Mouse (Mus musculus) fat pad, adult 2 months (tissue): ENCODE measurements around the gene Tsc2.

Source experiments
- DNase-seq: peaks from one replicate; pipeline ENCODE4 v3.0.0-alpha.2; 2011; ENCODE audit warnings: low read depth, low spot score; ENCODE audit errors: extremely low read depth

The Tsc2 gene

DNA sequence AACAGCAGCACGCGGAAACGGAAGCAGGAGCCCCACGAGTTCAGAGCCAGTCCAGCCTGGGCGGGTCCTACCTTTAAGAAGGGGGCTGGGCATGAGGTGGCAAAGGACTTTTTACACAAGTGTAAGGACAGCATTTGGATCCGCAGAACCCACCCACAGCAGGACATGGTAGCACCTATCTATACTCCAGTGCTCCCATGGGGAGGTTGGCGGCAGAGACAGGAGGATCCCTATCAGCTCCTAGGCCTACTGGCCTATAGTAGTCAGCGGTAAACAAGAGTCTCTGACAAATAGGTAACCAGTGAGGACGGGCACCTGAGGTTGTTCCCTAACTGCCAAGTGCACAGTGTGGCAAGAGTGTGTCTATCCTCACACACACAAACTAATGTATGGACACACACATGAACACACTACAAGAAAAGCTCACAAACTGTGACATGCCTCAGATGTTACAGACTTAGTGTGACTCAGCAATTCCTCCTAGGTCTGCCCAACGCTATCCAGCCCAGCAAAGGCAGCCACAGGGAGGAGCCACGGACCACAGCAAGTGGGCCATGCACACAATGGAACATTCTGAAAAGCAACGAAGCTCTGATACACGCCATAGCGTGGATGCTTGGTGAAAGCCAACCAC lies 14.8 kb downstream of the Tsc2 start:
- no peak for DNase-seq

DNA sequence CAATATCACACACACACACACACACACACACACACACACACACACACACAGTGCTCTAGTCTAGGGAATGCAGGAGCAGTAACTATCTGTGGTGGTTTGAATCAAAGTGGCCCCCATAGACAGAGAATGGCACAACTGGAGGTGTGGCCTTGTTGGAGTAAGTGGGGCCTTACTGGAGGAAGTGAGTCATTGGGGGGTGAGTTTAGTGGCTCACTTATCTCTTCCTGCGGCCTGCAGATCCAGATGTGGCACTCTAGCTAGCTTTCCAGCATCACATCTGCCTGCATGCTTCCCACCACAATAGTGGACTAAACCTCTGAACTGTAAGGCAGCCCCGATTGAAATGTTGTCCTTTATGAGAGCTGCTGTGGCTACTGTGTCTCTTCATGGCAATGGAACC lies 21.7 kb downstream of the Tsc2 start:
- no peak for DNase-seq

GRCm38 (mm10) chr17:24608874-24609273 lies 23.6 kb downstream of the Tsc2 start:
- DNase-seq = no peak

DNA sequence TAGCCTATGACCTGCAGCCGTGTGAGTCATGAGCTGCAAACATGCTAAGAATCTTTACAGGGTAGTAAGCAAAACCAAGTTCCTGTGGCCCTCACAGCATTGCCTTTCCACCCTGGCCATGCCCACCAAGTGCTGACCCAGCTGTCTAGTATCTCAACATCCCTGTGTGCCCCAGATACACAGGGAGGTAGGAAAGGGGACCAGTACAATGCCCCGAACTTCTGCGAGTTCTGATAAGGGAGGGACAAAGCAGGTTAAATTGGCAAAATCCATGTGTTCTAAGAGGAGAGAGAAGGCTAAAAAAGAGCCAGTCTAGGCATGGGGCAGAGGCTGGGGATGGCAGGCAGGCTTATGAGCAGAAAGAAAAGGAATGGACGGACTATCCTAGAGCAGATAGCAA lies 24.1 kb downstream of the Tsc2 start:
- DNase-seq = no peak

GRCm38 (mm10) chr17:24604557-24604956 lies 27.9 kb downstream of the Tsc2 start:
- DNase-seq = no peak

DNA sequence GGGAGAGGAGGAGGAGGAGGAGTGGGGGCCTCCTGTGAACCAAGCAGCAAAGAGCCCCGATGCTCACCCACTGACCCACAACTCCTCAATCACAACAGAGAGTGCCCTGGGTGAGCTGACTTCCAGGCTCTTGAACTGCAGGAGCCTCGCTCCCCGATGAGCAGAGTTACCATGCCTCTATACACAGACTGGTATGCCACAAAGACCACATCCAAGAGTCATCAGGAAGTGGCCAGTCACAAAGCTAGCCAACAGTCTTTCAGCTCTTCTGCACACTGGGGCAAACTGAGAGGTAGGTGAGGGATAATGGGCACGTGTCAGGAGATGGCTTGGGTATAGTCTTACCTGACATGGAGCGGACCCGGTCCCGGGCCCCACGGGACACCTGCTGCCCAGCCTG lies 28.5 kb downstream of the Tsc2 start:
- DNase-seq = no peak

GRCm38 (mm10) chr17:24600502-24600901 lies 31.9 kb downstream of the Tsc2 start:
- no peak for DNase-seq

DNA sequence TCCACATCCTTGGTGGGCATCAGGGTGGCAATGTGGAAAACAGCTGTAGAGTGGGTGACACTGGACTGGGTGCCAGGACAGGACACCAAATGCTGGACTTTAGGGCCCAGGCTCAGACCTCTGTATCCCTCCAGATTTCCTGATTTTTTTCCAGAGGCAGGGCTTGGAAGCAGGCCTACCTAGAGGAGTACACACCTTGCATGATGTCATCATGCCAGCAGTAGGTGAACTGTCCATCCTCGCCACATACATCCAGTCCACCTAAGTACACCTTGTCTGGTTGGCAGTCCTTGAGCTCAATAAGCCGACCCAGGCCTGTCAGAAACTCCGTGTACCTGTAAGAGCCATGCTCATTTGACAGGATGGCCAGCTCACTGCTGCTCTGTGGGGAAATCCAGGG lies 34.4 kb downstream of the Tsc2 start:
- DNase-seq = no peak

- DNase-seq = no peak
Measured at GRCm38 (mm10) chr17:24596471-24597183, 35.8 kb downstream of the Tsc2 start.

- DNase-seq = no peak
Measured at GRCm38 (mm10) chr17:24596073-24596466, 36.4 kb downstream of the Tsc2 start.

DNA sequence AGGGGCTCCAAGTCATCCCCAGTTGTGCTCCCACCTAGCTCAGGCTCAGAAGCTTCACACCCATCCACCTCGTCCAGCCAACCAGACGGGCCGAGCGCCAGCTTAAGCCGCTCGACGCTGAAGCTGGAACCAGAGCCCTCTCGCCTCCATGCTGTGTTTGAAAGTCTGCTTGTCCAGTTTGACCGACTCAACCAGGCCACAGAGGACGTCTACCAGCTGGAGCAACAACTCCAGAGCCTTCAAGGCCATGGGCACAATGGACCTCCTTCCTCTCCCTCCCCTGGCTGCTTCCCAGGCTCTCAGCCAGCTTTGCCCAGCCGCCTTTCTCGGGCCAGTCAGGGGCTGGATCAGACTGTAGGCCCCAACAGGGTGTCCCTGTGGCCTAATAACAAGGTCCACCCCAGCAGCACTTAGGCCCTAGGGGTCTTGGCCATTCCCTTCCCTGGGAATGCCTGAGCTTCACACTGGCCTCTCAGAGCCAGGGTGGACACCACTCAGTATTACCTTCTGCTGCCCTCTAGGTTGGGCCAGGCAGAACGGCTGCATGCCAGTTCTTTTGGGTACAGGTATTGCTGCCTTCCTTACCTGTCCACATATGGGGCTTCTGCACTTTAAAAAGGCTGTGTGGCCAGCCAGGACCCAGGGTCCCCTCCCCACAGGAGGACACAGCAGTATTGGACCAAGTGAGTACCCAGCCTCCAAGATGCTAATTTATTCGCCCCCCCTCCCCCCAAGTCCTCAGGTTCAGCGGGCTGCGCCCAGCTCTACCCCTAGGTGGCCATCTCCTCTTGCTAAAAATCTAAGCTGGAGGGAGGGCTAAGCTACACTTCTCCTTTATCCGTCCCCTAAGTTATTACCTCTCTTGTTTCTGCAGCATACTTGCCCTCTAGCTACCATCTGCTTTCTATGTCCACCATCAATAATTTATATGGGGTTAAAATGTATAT lies 37.0 kb downstream of the Tsc2 start:
- no peak for DNase-seq

DNA sequence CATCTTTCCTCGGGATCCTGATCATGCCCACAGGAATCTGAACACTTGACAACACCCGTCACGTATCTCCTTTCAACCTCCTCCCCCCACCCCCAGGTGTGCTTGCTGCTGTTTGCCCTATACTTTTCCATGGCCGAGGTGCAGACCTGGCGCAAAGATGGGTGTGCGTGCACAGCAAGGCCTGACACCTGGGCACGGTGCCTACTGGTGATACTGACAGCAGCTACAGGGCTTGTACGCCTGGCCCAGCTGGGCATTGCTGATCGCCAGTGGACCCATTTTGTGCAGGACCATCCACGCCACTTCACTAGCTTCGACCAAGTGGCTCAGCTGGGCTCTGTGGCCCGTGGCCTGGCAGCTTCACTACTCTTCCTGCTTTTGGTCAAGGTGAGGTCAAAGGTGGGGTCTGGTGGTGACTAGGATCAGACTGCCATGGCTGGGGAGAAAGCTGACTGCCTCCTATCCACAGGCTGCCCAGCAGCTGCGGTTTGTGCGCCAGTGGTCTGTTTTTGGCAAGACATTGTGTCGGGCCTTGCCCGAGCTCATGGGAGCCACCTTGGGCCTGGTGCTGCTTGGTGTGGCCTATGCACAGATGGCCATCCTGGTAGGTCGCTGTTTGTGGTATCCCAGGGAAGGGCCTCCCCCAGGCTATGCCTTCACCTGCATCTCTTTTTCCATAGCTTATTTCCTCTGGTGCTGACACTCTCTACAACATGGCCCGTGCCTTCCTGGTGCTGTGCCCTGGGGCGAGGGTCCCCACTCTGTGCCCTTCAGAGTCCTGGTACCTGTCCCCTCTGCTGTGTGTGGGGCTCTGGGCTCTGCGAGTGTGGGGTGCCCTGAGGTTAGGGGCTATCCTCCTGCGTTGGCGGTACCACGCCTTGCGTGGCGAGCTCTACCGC lies 38.2 kb downstream of the Tsc2 start:
- no peak for DNase-seq

DNA sequence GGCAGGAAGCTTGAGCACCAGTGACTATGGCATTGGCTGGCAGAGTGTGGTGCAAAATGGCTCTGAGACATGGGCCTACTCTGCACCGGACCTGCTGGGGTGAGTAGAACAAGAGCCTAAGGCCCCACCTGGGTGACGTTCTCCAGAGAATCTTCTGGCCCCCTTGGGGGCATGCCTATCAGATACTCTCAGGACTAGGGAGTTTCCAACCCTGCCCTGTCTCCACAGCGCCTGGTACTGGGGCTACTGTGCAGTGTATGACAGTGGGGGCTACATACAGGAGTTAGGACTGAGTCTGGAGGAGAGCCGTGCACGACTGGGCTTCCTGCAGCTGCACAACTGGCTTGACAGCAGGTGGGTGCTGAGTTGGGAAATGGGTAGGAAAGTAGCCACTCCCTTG lies 39.2 kb downstream of the Tsc2 start:
- no peak for DNase-seq

GRCm38 (mm10) chr17:24591695-24592094 lies 40.7 kb downstream of the Tsc2 start:
- no peak for DNase-seq

DNA sequence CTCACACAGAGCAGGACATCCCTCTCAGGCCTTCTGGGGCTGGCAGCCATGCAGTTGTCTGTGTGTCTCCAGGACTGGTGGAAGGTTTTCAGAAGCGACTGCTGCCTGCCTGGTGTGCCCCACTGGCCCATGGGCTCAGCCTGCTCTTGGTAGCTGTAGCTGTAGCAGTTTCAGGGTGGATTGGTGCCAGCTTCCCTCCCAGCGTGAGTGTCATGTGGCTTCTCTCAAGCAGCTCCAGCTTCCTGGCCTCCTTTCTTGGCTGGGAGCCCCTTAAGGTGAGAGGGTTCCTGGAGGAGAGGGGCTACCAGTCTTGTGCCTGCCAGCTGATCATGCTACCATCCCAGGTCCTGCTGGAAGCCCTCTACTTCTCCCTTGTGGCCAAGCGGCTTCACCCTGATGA lies 41.5 kb downstream of the Tsc2 start:
- no peak for DNase-seq

DNA sequence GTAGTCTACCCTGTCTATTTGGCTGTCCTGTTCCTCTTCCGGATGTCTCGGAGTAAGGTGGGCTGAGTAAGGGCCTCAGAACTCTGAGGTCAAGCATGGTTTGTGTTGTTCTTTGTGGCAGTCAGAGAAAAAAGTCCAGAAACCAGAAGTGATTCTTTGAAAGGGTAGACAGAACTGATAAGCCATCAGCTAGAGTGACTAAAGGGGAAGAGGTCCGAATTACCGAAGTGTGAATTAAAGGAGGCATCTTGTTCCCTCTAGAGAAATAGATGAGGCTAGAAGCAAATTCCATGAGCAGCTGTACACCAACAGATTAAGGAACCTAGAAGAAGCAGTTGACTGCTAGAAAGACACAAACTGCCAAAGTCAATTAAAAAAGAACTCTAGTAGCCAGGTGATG lies 45.9 kb downstream of the Tsc2 start:
- no peak for DNase-seq

- DNase-seq = no peak
Measured at GRCm38 (mm10) chr17:24584520-24584919, 47.9 kb downstream of the Tsc2 start.

- no peak for DNase-seq
Measured at GRCm38 (mm10) chr17:24583599-24584460, 48.6 kb downstream of the Tsc2 start.

DNA sequence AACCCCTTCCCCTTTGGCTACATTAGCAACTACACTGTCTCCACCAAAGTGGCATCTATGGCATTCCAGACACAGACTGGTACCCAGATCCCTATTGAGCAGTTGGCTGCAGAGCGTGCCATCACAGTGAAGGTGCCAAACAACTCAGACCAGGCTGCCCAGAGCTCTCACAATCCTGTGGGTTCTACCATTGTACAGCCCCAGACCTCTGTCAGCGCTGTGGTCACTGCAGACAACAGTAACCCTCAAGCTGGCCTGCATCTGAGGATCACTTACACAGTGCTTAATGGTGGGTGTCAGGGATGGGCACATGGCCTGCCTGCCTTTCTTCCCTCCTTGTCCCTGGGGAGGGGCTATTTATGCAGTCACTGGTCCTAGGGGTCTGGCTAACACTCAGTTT lies 52.1 kb downstream of the Tsc2 start:
- no peak for DNase-seq

- no peak for DNase-seq
Measured at GRCm38 (mm10) chr17:24579532-24579931, 52.9 kb downstream of the Tsc2 start.
